Mouse (Mus musculus) brain, embryonic 14.5 days (tissue): ENCODE data around the gene Cx3cl1.

Source experiments
- CTCF ChIP-seq: fragments of 200-500 bp; IDR thresholded peaks from 2 replicates; pipeline ENCODE4 v1.5.1; 2012; ENCODE audit warnings: inconsistent platforms, mild to moderate bottlenecking, moderate library complexity, borderline replicate concordance; ENCODE audit not compliant: insufficient read depth, insufficient read length; ENCODE audit errors: extremely low read depth
- POLR2A ChIP-seq: fragments of 200-500 bp; IDR thresholded peaks from 2 replicates; pipeline ENCODE4 v1.6.1; 2012; ENCODE audit warnings: mild to moderate bottlenecking, inconsistent platforms, borderline replicate concordance; ENCODE audit not compliant: poor library complexity, insufficient read depth, insufficient read length, severe bottlenecking; ENCODE audit errors: extremely low read depth

- TF ChIP-seq POLR2A = no peak
- TF ChIP-seq CTCF = no peak
These were observed 48.7 kb downstream of the Cx3cl1 start for GRCm38 (mm10) chr8:94820553-94820952.
